Mouse (Mus musculus): ENCODE results near the gene Runx2.

Gene Runx2

GRCm38 (mm10) chr17:44538921-44539320 is 275.7 kb downstream of the Runx2 start:
- DNase-seq (ENCODE audit: low read depth, low spot score), result no peak

- peak; percentile 23 for DNase-seq (ENCODE audit: low read depth, low spot score)
Measured at GRCm38 (mm10) chr17:44530000-44530399, 284.6 kb downstream of the Runx2 start.

GRCm38 (mm10) chr17:44528617-44529016 is 286.0 kb downstream of the Runx2 start:
- DNase-seq (ENCODE audit: low read depth, low spot score), result no peak

GRCm38 (mm10) chr17:44524146-44524545 is 290.5 kb downstream of the Runx2 start:
- no peak for DNase-seq (ENCODE audit: low read depth, low spot score)

GRCm38 (mm10) chr17:44522906-44523305 is 291.7 kb downstream of the Runx2 start:
- DNase-seq (ENCODE audit: low read depth, low spot score), result no peak

GRCm38 (mm10) chr17:44520122-44521075 is 294.2 kb downstream of the Runx2 start:
- no peak for DNase-seq (ENCODE audit: low read depth, low spot score)

GRCm38 (mm10) chr17:44519356-44519755 is 295.2 kb downstream of the Runx2 start:
- no peak for DNase-seq (ENCODE audit: low read depth, low spot score)

- DNase-seq (ENCODE audit: low read depth, low spot score), result no peak
Measured at GRCm38 (mm10) chr17:44518156-44518555, 296.4 kb downstream of the Runx2 start.

GRCm38 (mm10) chr17:44508198-44508715 is 306.3 kb downstream of the Runx2 start:
- no peak for DNase-seq (ENCODE audit: low read depth, low spot score)

- no peak for DNase-seq (ENCODE audit: low read depth, low spot score)
Measured at GRCm38 (mm10) chr17:44507741-44508140, 306.9 kb downstream of the Runx2 start.

GRCm38 (mm10) chr17:44506524-44506923 is 308.1 kb downstream of the Runx2 start:
- no peak for DNase-seq (ENCODE audit: low read depth, low spot score)

- DNase-seq (ENCODE audit: low read depth, low spot score), result no peak
Measured at GRCm38 (mm10) chr17:44504794-44505317, 309.7 kb downstream of the Runx2 start.

- DNase-seq (ENCODE audit: low read depth, low spot score), result no peak
Measured at GRCm38 (mm10) chr17:44502176-44502575, 312.4 kb downstream of the Runx2 start.

GRCm38 (mm10) chr17:44500306-44500899 is 314.2 kb downstream of the Runx2 start:
- DNase-seq (ENCODE audit: low read depth, low spot score), result no peak

GRCm38 (mm10) chr17:44490164-44490794 is 324.3 kb downstream of the Runx2 start:
- DNase-seq (ENCODE audit: low read depth, low spot score), result no peak

GRCm38 (mm10) chr17:44489346-44489745 is 325.3 kb downstream of the Runx2 start:
- no peak for DNase-seq (ENCODE audit: low read depth, low spot score)

GRCm38 (mm10) chr17:44487514-44488244 is 326.9 kb downstream of the Runx2 start:
- DNase-seq (ENCODE audit: low read depth, low spot score), result peak; percentile 38

GRCm38 (mm10) chr17:44485337-44485736 is 329.3 kb downstream of the Runx2 start:
- no peak for DNase-seq (ENCODE audit: low read depth, low spot score)

GRCm38 (mm10) chr17:44479918-44480317 is 334.7 kb downstream of the Runx2 start:
- DNase-seq (ENCODE audit: low read depth, low spot score), result no peak

GRCm38 (mm10) chr17:44479491-44479890 is 335.1 kb downstream of the Runx2 start:
- DNase-seq (ENCODE audit: low read depth, low spot score), result no peak

- DNase-seq (ENCODE audit: low read depth, low spot score), result no peak
Measured at GRCm38 (mm10) chr17:44475910-44476309, 338.7 kb downstream of the Runx2 start.
